Mouse (Mus musculus) G1E (cell line): ENCODE measurements around the gene Aplp1. TPM values are rescaled to one million over a fixed set of nuclear protein-coding genes. Genes with fewer than 3 reads are reported as not detected.

Experiments
- ATAC-seq: 2 replicates; pipeline ENCODE4 v1.8.0; 2016; ENCODE audit warnings: mild to moderate bottlenecking; ENCODE audit not compliant: insufficient number of reproducible peaks, poor library complexity, low FRiP score, severe bottlenecking; ENCODE audit errors: extremely low read depth
- DNase-seq: peaks from one replicate; pipeline ENCODE4 v3.0.0; 2012; ENCODE audit warnings: low spot score
- H3K27me3 ChIP-seq: 2 replicates; pipeline ENCODE4 v1.6.1; 2012; ENCODE audit warnings: mild to moderate bottlenecking, low read length, inconsistent platforms; ENCODE audit not compliant: insufficient read depth
- H3K36me3 ChIP-seq: replicated peaks from 2 replicates; pipeline ENCODE3; 2012; ENCODE audit warnings: mild to moderate bottlenecking, inconsistent platforms
- H3K4me1 ChIP-seq: 2 replicates; pipeline ENCODE4 v1.6.1; 2012; ENCODE audit warnings: low read depth, low read length, inconsistent platforms, mixed read lengths; ENCODE audit not compliant: insufficient read depth
- H3K4me3 ChIP-seq: 2 replicates; pipeline ENCODE4 v1.5.1; 2012; ENCODE audit warnings: low read depth, mild to moderate bottlenecking, inconsistent platforms, low read length, moderate library complexity, mixed read lengths
- H3K9me3 ChIP-seq: replicated peaks from 2 replicates; pipeline ENCODE4 v1.6.1; 2012; ENCODE audit warnings: inconsistent platforms
- CTCF ChIP-seq: IDR thresholded peaks from 2 replicates; pipeline ENCODE4 v1.5.1; 2012; ENCODE audit warnings: low read depth, low read length, inconsistent platforms, mixed read lengths
- GATA1 ChIP-seq: IDR thresholded peaks from 2 replicates; pipeline ENCODE4 v1.6.1; 2012; ENCODE audit warnings: borderline replicate concordance, low read length, inconsistent platforms, mixed read lengths
- GATA2 ChIP-seq: IDR thresholded peaks from 2 replicates; pipeline ENCODE4 v1.6.1; 2012; ENCODE audit warnings: low read depth, low read length, inconsistent platforms, borderline replicate concordance
- POLR2AphosphoS5 ChIP-seq: IDR thresholded peaks from 2 replicates; pipeline ENCODE4 v1.6.1; 2012; ENCODE audit warnings: low read depth, low read length, inconsistent platforms; ENCODE audit not compliant: insufficient replicate concordance
- TAL1 ChIP-seq: conservative IDR thresholded peaks from 2 replicates; pipeline ENCODE4 v1.6.1; 2012; ENCODE audit warnings: low read depth, low read length, inconsistent platforms, mixed read lengths
- polyA plus RNA-seq: library from polyadenylated mRNA; stranded (reverse); fragments of >175 nt; gene quantifications from 2 replicates; pipeline ENCODE4 v1.2.3, GENCODE M21; 2012
- total RNA-seq, 2 experiments: library from RNA; stranded (forward) in 1 of 2; stranded (reverse) in 1 of 2; fragments of 200-1000 nt in 1 of 2; fragments of >200 nt in 1 of 2; fragmentation: Nextera tagmentation in 1 of 2; gene quantifications; 2 replicates each; pipeline ENCODE4 v1.2.3; 2014 to 2017

The Aplp1 gene
- total RNA-seq (2014; fragmentation: Nextera tagmentation), result not detected in 2 replicates
- 0.49 TPM in 1 of 2 replicates, not detected in the other for total RNA-seq (2017)
- polyA plus RNA-seq, result not detected in 2 replicates

- Histone ChIP-seq H3K36me3 (no peaks in the 10 kb centered on the region), H3K4me1 (no peaks in the 10 kb centered on the region; the same call in 1 of the 2 replicates), H3K9me3 (peaks cover 23% of the 10 kb centered on the region), H3K27me3 (no peaks in the 10 kb centered on the region; the same call in 1 of the 2 replicates), H3K4me3 (no peak within 1 kb of the TSS)
- TF ChIP-seq GATA2, result no peak
- TF ChIP-seq TAL1, result no peak
- TF ChIP-seq CTCF, result no peak
- TF ChIP-seq POLR2AphosphoS5, result no peak
- TF ChIP-seq GATA1, result no peak
- ATAC-seq, result no peak
- no peak for DNase-seq
Observed at GRCm38 (mm10) chr7:30444971-30445751, at the start of gene Aplp1. TSS of gene Aplp1 (minus strand) at chr7:30445535.

- H3K36me3 ChIP-seq, result no peaks in the 10 kb centered on the region
- H3K9me3 ChIP-seq, result no peaks in the 10 kb centered on the region
- ATAC-seq (no peak), DNase-seq (no peak)
- TF ChIP-seq POLR2AphosphoS5 (no peak), TAL1 (no peak), GATA2 (no peak), GATA1 (no peak), CTCF (no peak)
- peaks cover 12% of the 10 kb centered on the region; the same call in 1 of the 2 replicates for H3K27me3 ChIP-seq
- no peaks in the 10 kb centered on the region for H3K4me1 ChIP-seq
- H3K4me3 ChIP-seq, result no peak within 1 kb of the TSS
Observed at GRCm38 (mm10) chr7:30493401-30493931, 48.1 kb upstream of the Aplp1 start, which contains the start of gene Prodh2. TSS of gene Prodh2 (plus strand) at chr7:30493622.

- ATAC-seq (no peak), DNase-seq (peak; percentile 26)
- Histone ChIP-seq H3K4me1 (no peaks in the 10 kb centered on the region), H3K9me3 (no peaks in the 10 kb centered on the region), H3K4me3 (no peak overlapping the region), H3K27me3 (peaks cover 12% of the 10 kb centered on the region; the same call in 1 of the 2 replicates), H3K36me3 (no peaks in the 10 kb centered on the region)
- TF ChIP-seq POLR2AphosphoS5 (no peak), CTCF (peak; percentile 70)
Observed at GRCm38 (mm10) chr7:30492765-30493164, 47.4 kb upstream of the Aplp1 start.

- no peak for ATAC-seq
- H3K4me3 ChIP-seq, result no peak overlapping the region
- no peaks in the 10 kb centered on the region for H3K4me1 ChIP-seq
- no peak for DNase-seq
- TF ChIP-seq CTCF, result no peak
- TF ChIP-seq POLR2AphosphoS5, result no peak
- no peak for TF ChIP-seq GATA1
- TF ChIP-seq GATA2, result no peak
- TF ChIP-seq TAL1, result no peak
- H3K36me3 ChIP-seq, result no peaks in the 10 kb centered on the region
- H3K27me3 ChIP-seq, result peaks cover 10% of the 10 kb centered on the region; the same call in 1 of the 2 replicates
- H3K9me3 ChIP-seq, result no peaks in the 10 kb centered on the region
Observed at GRCm38 (mm10) chr7:30490957-30491307, 45.6 kb upstream of the Aplp1 start.

- DNase-seq (no peak), ATAC-seq (no peak)
- Histone ChIP-seq H3K9me3 (no peaks in the 10 kb centered on the region), H3K4me1 (no peaks in the 10 kb centered on the region), H3K36me3 (no peaks in the 10 kb centered on the region), H3K27me3 (peaks cover 10% of the 10 kb centered on the region; the same call in 1 of the 2 replicates), H3K4me3 (no peak overlapping the region)
- TF ChIP-seq CTCF, result peak; percentile 67
- TF ChIP-seq GATA1, result no peak
- TF ChIP-seq GATA2, result no peak
- no peak for TF ChIP-seq POLR2AphosphoS5
- TF ChIP-seq TAL1, result no peak
Observed at GRCm38 (mm10) chr7:30490251-30490956, 45.1 kb upstream of the Aplp1 start.

- ATAC-seq, result no peak
- no peak overlapping the region for H3K4me3 ChIP-seq
- no peaks in the 10 kb centered on the region for H3K36me3 ChIP-seq
Observed at GRCm38 (mm10) chr7:30484250-30484649, 38.9 kb upstream of the Aplp1 start.

More at GRCm38 (mm10) chr7:30484250-30484649, 38.9 kb upstream of the Aplp1 start:
- TF ChIP-seq POLR2AphosphoS5 (no peak), GATA2 (no peak), CTCF (no peak), GATA1 (no peak), TAL1 (no peak)
- peak; percentile 40 for DNase-seq
- no peaks in the 10 kb centered on the region for H3K9me3 ChIP-seq
- no peaks in the 10 kb centered on the region for H3K4me1 ChIP-seq
- no peaks in the 10 kb centered on the region for H3K27me3 ChIP-seq
